In genomic region chr15:27796868-27797222, GRCm38 (mm10) we compare ENCODE assay signal across 10 mouse cellular contexts.
A peak's percentile ranks its signal among the peaks of the same experiment; 100 is the strongest.
DNase-seq lines count a peak whose midpoint lies in the region; ATAC-seq lines count a peak whose summit lies in the region.
"Had no signal": no experiment of that assay in that cellular context is flagged by ENCODE, and none has a peak within 500 bp of the region (broad histone marks: within the 10 kb centered on the region; RNA-seq: fewer than 3 reads in every experiment).

No protein-coding gene starts in this region.

- H3K27ac ChIP-seq in kidney, embryonic 15.5 days, result peak overlapping the region; percentile 79
- peak overlapping the region; percentile 84 for H3K27ac ChIP-seq in embryonic facial prominence, embryonic 10.5 days (replicated peaks)
- H3K27ac ChIP-seq in midbrain, embryonic 11.5 days (ENCODE audit: low read depth, low read length), result peak overlapping the region; percentile 71

- H3K36me3 ChIP-seq in kidney, embryonic 15.5 days, result peaks cover 49% of the 10 kb centered on the region
- peaks cover 53% of the 10 kb centered on the region for H3K36me3 ChIP-seq in embryonic facial prominence, embryonic 10.5 days (replicated peaks)
- H3K36me3 ChIP-seq in midbrain, embryonic 11.5 days (ENCODE audit: control insufficient read depth, insufficient read depth, low read length), result no peaks in the 10 kb centered on the region

- 70% methylated on average over 7 of the region's 7 CpGs for whole genome bisulfite sequencing in kidney, embryonic 15.5 days
- WGBS in embryonic facial prominence, embryonic 10.5 days, result 76% methylated on average over 7 of the region's 7 CpGs
- 85% methylated on average over 7 of the region's 7 CpGs for WGBS in midbrain, embryonic 11.5 days

- no peak overlapping the region for H3K4me2 ChIP-seq in kidney, embryonic 15.5 days
- no peak overlapping the region for H3K4me2 ChIP-seq in midbrain, embryonic 11.5 days

- DNase-seq in kidney, adult 8-10 months, result no peak
- no peak for DNase-seq in embryonic facial prominence, embryonic 10.5 days (ENCODE audit: low spot score)
- peak; percentile 16 for DNase-seq in heart, postnatal 4 days
- DNase-seq in midbrain, embryonic 11.5 days (ENCODE audit: low spot score, missing footprints), result no peak
- DNase-seq in left cerebral cortex, adult 8-10 months (ENCODE audit: low spot score in 2 of 2), result no peak
- DNase-seq in urinary bladder, postnatal 25 days (ENCODE audit: low spot score), result no peak
- DNase-seq in layer of hippocampus, postnatal 10 days (ENCODE audit: low spot score in 2 of 2), result no peak
- DNase-seq: kidney, adult 11 months had no signal

- peaks cover 53% of the 10 kb centered on the region for H3K4me1 ChIP-seq in kidney, embryonic 15.5 days
- H3K4me1 ChIP-seq in embryonic facial prominence, embryonic 10.5 days, result peaks cover 77% of the 10 kb centered on the region
- H3K4me1 ChIP-seq in midbrain, embryonic 11.5 days (ENCODE audit: control insufficient read depth, insufficient read depth, low read length), result peaks cover under 1% of the 10 kb centered on the region; the same call in 1 of the 2 replicates

- H3K9me3 ChIP-seq in kidney, embryonic 15.5 days (replicated peaks), result no peaks in the 10 kb centered on the region
- no peaks in the 10 kb centered on the region for H3K9me3 ChIP-seq in embryonic facial prominence, embryonic 10.5 days
- H3K9me3 ChIP-seq in midbrain, embryonic 11.5 days (ENCODE audit: control insufficient read depth, low read length), result no peaks in the 10 kb centered on the region

- H3K27me3 ChIP-seq in kidney, embryonic 15.5 days, result no peaks in the 10 kb centered on the region
- no peaks in the 10 kb centered on the region for H3K27me3 ChIP-seq in embryonic facial prominence, embryonic 10.5 days (replicated peaks; ENCODE audit: low read depth, poor library complexity, severe bottlenecking)
- no peaks in the 10 kb centered on the region for H3K27me3 ChIP-seq in midbrain, embryonic 11.5 days (ENCODE audit: control insufficient read depth, insufficient read depth, low read length)

- no peak for ATAC-seq in kidney, embryonic 15.5 days (replicated peaks; ENCODE audit: low FRiP score)
- ATAC-seq in midbrain, embryonic 11.5 days (ENCODE audit: low FRiP score), result no peak

- H3K4me3 ChIP-seq in kidney, embryonic 15.5 days (replicated peaks), result no peak overlapping the region
- no peak overlapping the region for H3K4me3 ChIP-seq in embryonic facial prominence, embryonic 10.5 days
- no peak overlapping the region for H3K4me3 ChIP-seq in midbrain, embryonic 11.5 days (ENCODE audit: low read depth, low read length)
- H3K4me3 ChIP-seq: myocyte had no signal

- no peak overlapping the region for H3K9ac ChIP-seq in kidney, embryonic 15.5 days
- H3K9ac ChIP-seq in midbrain, embryonic 11.5 days (ENCODE audit: low read length), result no peak overlapping the region
